Mouse (Mus musculus) heart, embryonic 14.5 days (tissue): ENCODE measurements at regions not wholly inside any gene's neighbourhood (a gene's known extent, or its start where the extent isn't known, plus 50 kb on each side); places are given as distances from the start of the nearest gene placed in this dataset.

ENCODE experiments used
- ATAC-seq: fragments of 200-750 bp; cut with Nextera tagmentation; 2 replicates; pipeline ENCODE4 v1.8.0; 2017; ENCODE audit warnings: low read depth, moderate TSS enrichment; ENCODE audit not compliant: insufficient number of reproducible peaks, insufficient read depth, low FRiP score
- H3K27ac ChIP-seq, 2 experiments: fragments of 200-500 bp in 1 of 2; fragments of 300-500 bp in 1 of 2; sonication (generic) in 1 of 2; replicated peaks in 1 of 2; 2 replicates each; pipeline ENCODE4 v1.5.1; 2012 to 2014; ENCODE audit warnings: low read depth in 2 of 2, low read length in 2 of 2, control low read depth in 1 of 2, mild to moderate bottlenecking in 1 of 2, mixed read lengths in 1 of 2; ENCODE audit not compliant: control insufficient read depth in 1 of 2, insufficient read depth in 1 of 2
- H3K27me3 ChIP-seq: fragments of 300-500 bp; sonication (generic); 2 replicates; pipeline ENCODE4 v1.6.1; 2014; ENCODE audit warnings: mild to moderate bottlenecking, low read length, control low read depth; ENCODE audit not compliant: control insufficient read depth, insufficient read depth
- H3K36me3 ChIP-seq: fragments of 300-500 bp; sonication (generic); 2 replicates; pipeline ENCODE4 v1.6.1; 2014; ENCODE audit warnings: mild to moderate bottlenecking, control low read depth, low read length, mixed read lengths; ENCODE audit not compliant: control insufficient read depth, insufficient read depth
- H3K4me1 ChIP-seq, 2 experiments: fragments of 200-500 bp in 1 of 2; fragments of 300-500 bp in 1 of 2; sonication (generic) in 1 of 2; 2 replicates each; pipeline ENCODE4 v1.6.1; 2012 to 2014; ENCODE audit warnings: low read length in 2 of 2, control low read depth in 1 of 2, mixed read lengths in 1 of 2; ENCODE audit not compliant: control insufficient read depth in 2 of 2, insufficient read depth in 2 of 2
- H3K4me2 ChIP-seq: fragments of 300-500 bp; sonication (generic); 2 replicates; pipeline ENCODE4 v1.6.1; 2014; ENCODE audit warnings: mild to moderate bottlenecking, low read length
- H3K4me3 ChIP-seq, 2 experiments: fragments of 200-500 bp in 1 of 2; fragments of 300-500 bp in 1 of 2; sonication (generic) in 1 of 2; 2 replicates each; pipeline ENCODE4 v1.5.1; 2012 to 2014; ENCODE audit warnings: low read length in 2 of 2, mild to moderate bottlenecking in 2 of 2, control low read depth in 1 of 2, low read depth in 1 of 2, moderate library complexity in 1 of 2; ENCODE audit not compliant: control insufficient read depth in 1 of 2, insufficient read depth in 1 of 2
- H3K9ac ChIP-seq: fragments of 300-500 bp; sonication (generic); 2 replicates; pipeline ENCODE4 v1.6.1; 2014; ENCODE audit warnings: mild to moderate bottlenecking, low read length
- H3K9me3 ChIP-seq: fragments of 300-500 bp; sonication (generic); 2 replicates; pipeline ENCODE4 v1.6.1; 2016; ENCODE audit warnings: low read length, control low read depth; ENCODE audit not compliant: control insufficient read depth
- WGBS: fragments of 180-500 bp; shearing (Covaris S2); extraction: QIAGEN DNeasy Blood & Tissue Kit; methylation state at CpG from one replicate; pipeline ENCODE4 v1.1.7; 2014; 5-methylcytosine and 5-hydroxymethylcytosine counted together

DNA sequence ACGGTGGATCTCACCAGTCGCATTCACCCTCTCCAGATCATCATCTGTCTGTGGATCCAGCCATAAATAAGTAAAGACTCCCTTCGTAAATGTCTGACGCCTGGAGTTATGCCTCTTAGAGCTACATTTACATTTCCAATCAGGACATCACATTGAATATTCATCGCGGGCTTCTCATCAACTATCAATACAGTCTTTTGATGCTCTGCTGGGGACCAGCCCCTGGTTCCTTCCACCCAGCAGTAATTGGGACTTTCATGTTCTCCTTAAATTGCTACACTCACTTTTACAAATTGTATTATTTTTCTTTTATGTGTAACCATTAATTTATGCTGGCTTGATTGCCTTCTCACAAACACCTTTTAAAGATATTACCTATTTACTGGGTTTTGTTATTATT is 125.7 kb upstream of the Cnr1 start:
- no peak overlapping the region for H3K4me3 ChIP-seq
- WGBS = 83% methylated on average over 6 of the region's 6 CpGs
- H3K27me3 ChIP-seq = no peaks in the 10 kb centered on the region
- 0 out of 2 replicates have a peak, but pooled peaks cover 6% of the 10 kb centered on the region for H3K9me3 ChIP-seq
- ATAC-seq = no peak
- no peaks in the 10 kb centered on the region for H3K4me1 ChIP-seq
- H3K36me3 ChIP-seq = no peaks in the 10 kb centered on the region
- H3K27ac ChIP-seq = no peak overlapping the region
- no peak overlapping the region for H3K9ac ChIP-seq
- H3K4me2 ChIP-seq = no peak overlapping the region

DNA sequence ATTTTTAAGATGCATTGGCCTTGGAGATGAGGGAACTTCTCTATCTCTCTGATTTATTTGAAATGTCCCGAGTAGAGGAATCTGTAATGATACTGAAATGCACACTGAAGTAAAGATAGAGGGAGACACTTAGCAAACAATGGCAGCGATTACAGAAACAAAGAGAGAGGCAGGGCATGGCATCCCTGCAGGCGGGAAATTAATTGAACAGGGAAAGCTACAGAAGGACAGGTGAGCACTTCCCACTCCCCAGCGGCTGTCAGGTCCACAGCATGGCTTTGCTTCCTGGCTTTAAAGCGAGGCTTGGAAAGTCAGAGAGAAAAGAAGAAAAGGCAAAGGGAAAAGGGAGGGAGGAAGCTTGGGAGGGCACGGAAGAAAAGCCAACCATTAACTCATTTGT is 125.3 kb upstream of the Cnr1 start:
- Histone ChIP-seq H3K4me1 (no peaks in the 10 kb centered on the region), H3K27ac (no peak overlapping the region), H3K4me2 (no peak overlapping the region), H3K9me3 (0 out of 2 replicates have a peak, but pooled peaks cover 6% of the 10 kb centered on the region), H3K4me3 (no peak overlapping the region), H3K27me3 (no peaks in the 10 kb centered on the region), H3K9ac (no peak overlapping the region), H3K36me3 (no peaks in the 10 kb centered on the region)
- WGBS = 52% methylated on average over 6 of the region's 6 CpGs
- no peak for ATAC-seq

DNA sequence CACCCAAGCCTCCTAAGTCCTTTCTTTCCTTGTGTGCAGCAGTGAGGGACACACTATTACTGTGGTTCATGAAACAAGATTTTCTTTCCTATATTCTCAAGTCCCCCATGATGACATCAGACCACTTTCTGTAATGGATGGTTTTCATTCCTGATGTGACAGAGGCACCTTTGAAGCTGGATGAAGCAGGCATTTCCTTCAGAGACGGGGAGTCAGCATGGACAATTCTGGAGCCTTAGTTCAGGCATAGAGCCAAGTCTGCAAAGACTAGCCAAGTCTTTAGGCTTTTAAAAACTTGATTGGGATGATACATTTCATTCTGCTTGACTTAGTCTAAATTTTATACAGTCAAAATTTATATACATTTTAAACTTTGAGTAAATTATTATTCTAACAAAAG is 124.6 kb upstream of the Cnr1 start:
- WGBS = 43% methylated on average over 1 of the region's 1 CpGs
- H3K4me2 ChIP-seq = no peak overlapping the region

DNA sequence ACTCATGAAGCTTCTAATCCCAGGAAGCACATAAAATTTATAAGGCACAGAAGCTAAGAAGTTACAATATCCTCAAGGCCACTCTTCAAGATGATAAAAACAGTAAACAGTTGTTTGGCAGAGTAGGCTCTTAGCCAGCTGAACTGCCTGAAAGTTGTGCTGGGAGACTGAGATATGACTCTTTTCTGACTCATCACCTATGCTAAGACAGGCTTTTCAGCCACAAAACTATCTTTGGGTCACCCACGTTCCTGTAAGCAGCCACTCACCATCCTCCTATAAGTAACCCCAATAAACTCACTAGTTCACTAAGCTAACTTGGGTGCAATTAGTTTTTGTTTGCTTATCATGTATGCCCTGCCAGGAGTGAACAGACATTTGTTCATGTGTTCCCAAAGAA is 112.1 kb upstream of the Cnr1 start:
- H3K27ac ChIP-seq = no peak overlapping the region
- H3K9me3 ChIP-seq = no peaks in the 10 kb centered on the region
- H3K4me2 ChIP-seq = no peak overlapping the region
- no peaks in the 10 kb centered on the region for H3K4me1 ChIP-seq
- no peaks in the 10 kb centered on the region for H3K36me3 ChIP-seq
- WGBS = 52% methylated on average over 1 of the region's 1 CpGs
- no peak for ATAC-seq
- H3K9ac ChIP-seq = no peak overlapping the region
- no peak overlapping the region for H3K4me3 ChIP-seq
- no peaks in the 10 kb centered on the region for H3K27me3 ChIP-seq

More for the DNA sequence above, 124.6 kb upstream of the Cnr1 start:
- Histone ChIP-seq H3K9ac (no peak overlapping the region), H3K27ac (no peak overlapping the region), H3K36me3 (no peaks in the 10 kb centered on the region), H3K4me3 (no peak overlapping the region), H3K9me3 (0 out of 2 replicates have a peak, but pooled peaks cover 6% of the 10 kb centered on the region), H3K27me3 (no peaks in the 10 kb centered on the region), H3K4me1 (no peaks in the 10 kb centered on the region)
- ATAC-seq = no peak

DNA sequence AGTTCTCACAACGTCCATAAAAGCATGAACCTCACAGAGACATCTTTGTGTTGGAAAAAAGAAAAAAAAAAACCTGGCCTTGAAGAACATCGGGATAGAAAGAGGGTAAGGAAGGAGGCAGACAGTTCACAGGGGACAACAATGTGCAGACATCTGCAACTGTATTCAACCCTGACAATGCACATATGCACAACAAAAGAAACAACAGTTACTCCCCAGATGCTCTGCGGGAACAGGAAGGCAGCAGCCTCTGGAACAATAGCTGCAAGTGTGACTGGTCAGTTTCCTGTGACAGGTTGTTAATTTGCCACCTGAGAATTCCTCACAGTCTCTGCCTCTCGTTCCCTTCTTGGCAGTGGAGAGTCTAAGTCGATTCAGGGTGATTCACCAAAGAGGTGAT is 100.5 kb upstream of the Cnr1 start:
- H3K4me3 ChIP-seq = no peak overlapping the region
- H3K9ac ChIP-seq = no peak overlapping the region
- no peaks in the 10 kb centered on the region; a peak in 1 of 4 replicates for H3K4me1 ChIP-seq
- H3K9me3 ChIP-seq = no peaks in the 10 kb centered on the region
- WGBS = 11% methylated on average over 5 of the region's 5 CpGs
- no peak for ATAC-seq
- no peaks in the 10 kb centered on the region for H3K36me3 ChIP-seq
- H3K27me3 ChIP-seq = no peaks in the 10 kb centered on the region
- H3K4me2 ChIP-seq = no peak overlapping the region
- no peak overlapping the region for H3K27ac ChIP-seq

DNA sequence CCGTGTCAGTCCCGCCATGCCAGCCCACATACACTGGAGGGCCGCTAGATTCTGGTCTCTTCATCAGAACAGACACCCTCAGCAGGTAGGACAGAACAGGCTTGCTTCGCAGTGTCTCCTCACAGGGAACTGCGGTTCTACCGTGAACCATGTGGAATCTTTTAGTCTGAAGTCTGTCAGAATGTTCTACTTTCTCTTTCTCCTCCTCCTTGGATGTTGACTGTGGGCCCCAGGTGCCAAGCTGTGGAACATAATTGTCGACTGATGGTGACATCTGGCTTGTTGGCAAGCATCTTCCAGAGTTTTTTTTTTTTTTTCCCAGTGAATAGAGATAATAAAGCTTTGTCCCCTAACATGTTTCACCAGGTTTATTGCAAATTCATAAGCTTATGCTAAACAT is 91.3 kb upstream of the Cnr1 start:
- Histone ChIP-seq H3K36me3 (no peaks in the 10 kb centered on the region), H3K4me2 (no peak overlapping the region), H3K4me3 (no peak overlapping the region), H3K27ac (no peak overlapping the region), H3K9ac (no peak overlapping the region), H3K9me3 (no peaks in the 10 kb centered on the region), H3K4me1 (no peaks in the 10 kb centered on the region), H3K27me3 (no peaks in the 10 kb centered on the region)
- 85% methylated on average over 7 of the region's 7 CpGs for WGBS
- ATAC-seq = no peak

DNA sequence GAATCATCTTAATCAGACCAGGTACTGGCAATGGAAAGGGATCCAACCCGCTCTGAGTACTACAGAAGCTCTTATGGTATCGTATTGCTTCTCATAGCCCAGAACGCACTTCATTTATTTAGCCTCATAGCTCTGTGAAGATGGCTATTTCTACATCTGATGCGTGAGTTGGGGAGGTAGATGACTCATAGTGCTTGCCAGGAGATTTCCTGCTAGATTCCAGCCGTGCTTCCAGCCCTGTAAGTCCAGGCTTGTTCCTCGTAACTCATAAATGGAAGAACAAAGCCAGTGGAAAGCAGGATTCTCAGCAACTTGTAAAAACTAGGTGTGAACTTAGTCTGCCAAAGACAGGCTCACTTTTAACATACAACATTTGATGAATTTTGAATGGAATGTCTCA is 86.0 kb upstream of the Cnr1 start:
- Histone ChIP-seq H3K9me3 (no peaks in the 10 kb centered on the region), H3K9ac (no peak overlapping the region), H3K4me1 (no peaks in the 10 kb centered on the region), H3K27ac (no peak overlapping the region), H3K27me3 (no peaks in the 10 kb centered on the region), H3K4me3 (no peak overlapping the region), H3K36me3 (no peaks in the 10 kb centered on the region), H3K4me2 (no peak overlapping the region)
- WGBS = 76% methylated on average over 6 of the region's 6 CpGs
- no peak for ATAC-seq

DNA sequence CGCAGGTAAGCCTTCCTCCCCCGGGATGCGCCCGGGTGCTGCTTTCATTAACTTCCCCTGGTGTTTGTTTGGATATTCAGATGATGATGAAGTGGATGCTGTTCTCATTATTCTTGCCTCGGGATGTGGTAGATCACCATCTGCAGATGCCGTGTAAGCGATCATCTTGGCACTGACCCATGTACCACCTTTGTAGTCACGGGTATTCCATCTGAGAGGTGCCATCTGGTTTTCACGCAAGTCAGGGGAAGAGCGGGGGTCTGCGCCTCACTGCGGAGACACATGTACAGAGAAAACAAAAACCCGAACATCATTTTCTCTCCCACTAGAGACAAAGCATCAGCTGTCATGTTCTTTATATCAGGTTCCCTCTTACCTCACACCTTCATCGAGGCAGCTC is 84.3 kb upstream of the Cnr1 start:
- WGBS = 82% methylated on average over 14 of the region's 14 CpGs
- Histone ChIP-seq H3K4me1 (no peaks in the 10 kb centered on the region), H3K36me3 (no peaks in the 10 kb centered on the region), H3K27me3 (no peaks in the 10 kb centered on the region), H3K4me2 (no peak overlapping the region), H3K9me3 (no peaks in the 10 kb centered on the region), H3K4me3 (no peak overlapping the region), H3K9ac (no peak overlapping the region), H3K27ac (no peak overlapping the region)
- ATAC-seq = no peak
